Mouse (Mus musculus) intestine, embryonic 15.5 days (tissue): Measurements from ENCODE around the gene Ndufs2. TPM values are rescaled to one million over a fixed set of nuclear protein-coding genes. Genes with fewer than 3 reads are reported as not detected.

Experiments used
- ATAC-seq: fragments of 200-750 bp; cut with Nextera tagmentation; 2 replicates; pipeline ENCODE4 v1.8.0; 2017; ENCODE audit warnings: moderate TSS enrichment, moderate library complexity
- H3K27ac ChIP-seq: fragments of 300-500 bp; sonication (generic); 2 replicates; pipeline ENCODE4 v1.5.1; 2015; ENCODE audit warnings: mild to moderate bottlenecking, inconsistent platforms
- H3K27me3 ChIP-seq: fragments of 300-500 bp; sonication (generic); replicated peaks from 2 replicates; pipeline ENCODE4 v1.6.1; 2015; ENCODE audit warnings: inconsistent platforms
- H3K36me3 ChIP-seq: fragments of 300-500 bp; sonication (generic); 2 replicates; pipeline ENCODE4 v1.6.1; 2015; ENCODE audit warnings: inconsistent platforms
- H3K4me1 ChIP-seq: fragments of 300-500 bp; sonication (generic); replicated peaks from 2 replicates; pipeline ENCODE4 v1.6.1; 2015; ENCODE audit warnings: inconsistent platforms
- H3K4me2 ChIP-seq: fragments of 300-500 bp; sonication (generic); replicated peaks from 2 replicates; pipeline ENCODE4 v1.6.1; 2015; ENCODE audit warnings: mild to moderate bottlenecking, inconsistent platforms
- H3K4me3 ChIP-seq: fragments of 300-500 bp; sonication (generic); replicated peaks from 2 replicates; pipeline ENCODE4 v1.5.1; 2015; ENCODE audit warnings: inconsistent platforms
- H3K9ac ChIP-seq: fragments of 300-500 bp; sonication (generic); 2 replicates; pipeline ENCODE4 v1.6.1; 2015; ENCODE audit warnings: inconsistent platforms
- H3K9me3 ChIP-seq: fragments of 300-500 bp; sonication (generic); 2 replicates; pipeline ENCODE4 v1.6.1; 2016; ENCODE audit warnings: inconsistent platforms
- whole genome bisulfite sequencing: fragments of 180-500 bp; shearing (Covaris S2); methylation state at CpG from one replicate; pipeline ENCODE4 v1.1.7; 2015; 5-methylcytosine and 5-hydroxymethylcytosine counted together
- polyA plus RNA-seq: library from polyadenylated mRNA; unstranded; fragments of >200 nt; fragmentation: Nextera tagmentation; extraction: Ambion mirVana; gene quantifications from 2 replicates; pipeline ENCODE4 v1.2.1, GENCODE M21; 2015

The Ndufs2 gene
- polyA plus RNA-seq, 1 experiment from 2014 or later, result 304 TPM

GRCm38 (mm10) chr1:171262594-171263130 is 11.5 kb upstream of the Ndufs2 start:
- H3K9me3 ChIP-seq, result no peaks in the 10 kb centered on the region
- H3K27me3 ChIP-seq, result no peaks in the 10 kb centered on the region
- peak overlapping the region; percentile 88 for H3K27ac ChIP-seq
- H3K4me2 ChIP-seq, result peak overlapping the region; percentile 54
- H3K9ac ChIP-seq, result peak overlapping the region; percentile 20; the same call in 1 of the 2 replicates
- ATAC-seq, result peak; percentile 71
- 8% methylated on average over 8 of the region's 8 CpGs for WGBS
- peak overlapping the region; percentile 6 for H3K4me3 ChIP-seq
- peaks cover 11% of the 10 kb centered on the region for H3K4me1 ChIP-seq
- H3K36me3 ChIP-seq, result peaks cover 5% of the 10 kb centered on the region; the same call in 1 of the 2 replicates

- H3K4me3 ChIP-seq, result no peak overlapping the region
- no peaks in the 10 kb centered on the region for H3K27me3 ChIP-seq
- no peak overlapping the region for H3K4me2 ChIP-seq
- WGBS, result 57% methylated on average over 3 of the region's 3 CpGs
- H3K4me1 ChIP-seq, result peaks cover 11% of the 10 kb centered on the region
- peaks cover 5% of the 10 kb centered on the region; the same call in 1 of the 2 replicates for H3K36me3 ChIP-seq
- no peak for ATAC-seq
- no peak overlapping the region for H3K27ac ChIP-seq
- H3K9ac ChIP-seq, result no peak overlapping the region
- no peaks in the 10 kb centered on the region for H3K9me3 ChIP-seq
These were observed 9.1 kb upstream of the Ndufs2 start for GRCm38 (mm10) chr1:171260316-171260715.

GRCm38 (mm10) chr1:171258921-171259320 is 7.7 kb upstream of the Ndufs2 start:
- no peak for ATAC-seq

GRCm38 (mm10) chr1:171257781-171258180 is 6.6 kb upstream of the Ndufs2 start:
- Histone ChIP-seq H3K27me3 (no peaks in the 10 kb centered on the region), H3K4me2 (no peak overlapping the region), H3K27ac (no peak overlapping the region), H3K4me1 (peaks cover 9% of the 10 kb centered on the region), H3K9ac (no peak overlapping the region), H3K36me3 (peaks cover 8% of the 10 kb centered on the region; the same call in 1 of the 2 replicates), H3K9me3 (no peaks in the 10 kb centered on the region), H3K4me3 (no peak overlapping the region)
- 87% methylated on average over 9 of the region's 9 CpGs for WGBS
- ATAC-seq, result no peak

More at GRCm38 (mm10) chr1:171258921-171259320, 7.7 kb upstream of the Ndufs2 start:
- WGBS, result 79% methylated on average over 17 of the region's 17 CpGs
- Histone ChIP-seq H3K4me1 (peaks cover 11% of the 10 kb centered on the region), H3K27me3 (no peaks in the 10 kb centered on the region), H3K4me3 (no peak overlapping the region), H3K9me3 (no peaks in the 10 kb centered on the region), H3K4me2 (no peak overlapping the region), H3K36me3 (peaks cover 5% of the 10 kb centered on the region; the same call in 1 of the 2 replicates), H3K9ac (no peak overlapping the region), H3K27ac (no peak overlapping the region)

DNA sequence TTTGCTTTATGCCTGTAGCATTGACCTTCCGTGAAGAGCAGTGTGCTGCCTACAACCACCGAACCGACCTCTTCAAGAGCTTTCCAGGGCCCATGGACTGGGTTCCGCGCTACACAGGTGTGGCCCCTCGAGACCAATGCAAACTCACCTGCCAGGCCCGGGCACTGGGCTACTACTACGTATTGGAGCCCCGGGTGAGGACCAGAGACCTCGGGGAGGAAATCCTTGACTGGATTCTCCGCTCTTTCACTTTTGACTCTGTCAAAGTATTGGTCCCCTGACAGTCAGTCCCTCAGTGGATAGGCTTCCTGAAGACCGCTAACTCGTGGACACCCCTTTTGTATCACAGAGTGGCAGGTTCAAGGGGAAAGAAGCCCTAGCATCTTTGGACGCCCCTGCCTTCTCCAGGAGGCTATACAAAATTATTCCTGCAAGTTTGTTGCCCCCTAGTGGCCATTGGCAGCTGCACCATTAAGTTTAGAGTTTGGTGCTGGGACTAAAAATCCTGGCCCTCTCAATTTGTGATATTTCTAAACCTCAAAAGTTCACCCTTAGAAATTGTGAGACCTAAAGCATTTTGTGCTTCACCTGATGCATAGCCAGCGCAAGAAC is 5.9 kb upstream of the Ndufs2 start:
- 61% methylated on average over 15 of the region's 15 CpGs for WGBS
- H3K4me2 ChIP-seq, result no peak overlapping the region
- H3K4me3 ChIP-seq, result no peak overlapping the region
- H3K27ac ChIP-seq, result no peak overlapping the region
- H3K4me1 ChIP-seq, result 0 out of 2 replicates have a peak, but pooled peaks cover 8% of the 10 kb centered on the region
- ATAC-seq, result peak; percentile 24; the same call in 1 of the 2 replicates
- no peaks in the 10 kb centered on the region for H3K27me3 ChIP-seq
- no peaks in the 10 kb centered on the region for H3K9me3 ChIP-seq
- H3K36me3 ChIP-seq, result peaks cover 8% of the 10 kb centered on the region; the same call in 1 of the 2 replicates
- no peak overlapping the region for H3K9ac ChIP-seq

GRCm38 (mm10) chr1:171256095-171256818 is 5.1 kb upstream of the Ndufs2 start:
- no peak overlapping the region for H3K9ac ChIP-seq
- no peak overlapping the region for H3K4me2 ChIP-seq
- peaks cover 15% of the 10 kb centered on the region for H3K4me1 ChIP-seq
- H3K36me3 ChIP-seq, result peaks cover 8% of the 10 kb centered on the region; the same call in 1 of the 2 replicates
- H3K9me3 ChIP-seq, result no peaks in the 10 kb centered on the region
- no peak overlapping the region for H3K4me3 ChIP-seq
- H3K27ac ChIP-seq, result no peak overlapping the region
- 89% methylated on average over 24 of the region's 24 CpGs for WGBS
- ATAC-seq, result no peak
- no peaks in the 10 kb centered on the region for H3K27me3 ChIP-seq

- Histone ChIP-seq H3K4me2 (peak overlapping the region; percentile 64), H3K9ac (peak overlapping the region; percentile 39), H3K36me3 (0 out of 2 replicates have a peak, but pooled peaks cover 3% of the 10 kb centered on the region), H3K9me3 (no peaks in the 10 kb centered on the region), H3K27me3 (0 out of 2 replicates have a peak, but pooled peaks cover 4% of the 10 kb centered on the region), H3K4me1 (peaks cover 40% of the 10 kb centered on the region), H3K27ac (peak overlapping the region; percentile 83), H3K4me3 (peak overlapping the region; percentile 35; the same call in 1 of the 2 replicates)
- ATAC-seq, result no peak
- 58% methylated on average over 17 of the region's 17 CpGs for WGBS
These were observed 1.2 kb upstream of the Ndufs2 start for GRCm38 (mm10) chr1:171252415-171252814.

DNA sequence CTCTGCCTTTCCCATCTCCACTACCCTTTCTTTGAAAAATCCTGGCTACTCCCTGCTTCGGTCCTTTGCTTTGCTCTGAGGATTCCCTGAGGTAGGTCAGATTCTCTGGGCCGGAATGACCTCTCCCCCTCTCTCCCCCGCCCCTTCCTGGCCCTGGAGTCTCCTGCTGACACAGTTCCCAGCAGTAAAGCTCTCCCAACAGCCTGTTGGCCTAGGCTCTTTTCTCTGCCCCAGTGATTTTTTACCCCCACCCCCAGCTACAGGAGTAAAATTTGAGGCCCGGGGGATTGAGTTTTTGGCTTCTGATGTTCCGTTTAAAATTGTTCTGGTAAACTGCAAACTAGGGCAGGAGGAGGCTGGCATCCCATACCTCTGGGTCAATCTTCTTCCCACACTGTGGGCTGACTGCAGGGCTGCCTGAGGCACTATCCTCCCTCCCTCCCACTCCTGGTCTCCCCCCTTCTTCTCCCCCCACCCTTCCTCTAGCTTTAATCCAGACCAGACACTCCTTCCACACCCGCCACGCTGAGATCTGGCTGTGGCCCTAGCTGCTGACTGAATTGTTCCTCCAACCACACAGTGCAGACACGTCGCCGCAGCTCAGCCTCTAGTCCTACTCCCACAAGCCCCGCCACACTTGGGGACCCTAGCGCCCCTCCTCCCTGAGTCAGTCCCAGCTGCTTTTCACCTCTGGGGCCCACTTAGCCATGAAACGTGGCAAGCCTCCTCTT is 571 bp upstream of the Ndufs2 start:
- 0 out of 2 replicates have a peak, but pooled peaks cover 3% of the 10 kb centered on the region for H3K36me3 ChIP-seq
- peak overlapping the region; percentile 39 for H3K9ac ChIP-seq
- 0 out of 2 replicates have a peak, but pooled peaks cover 4% of the 10 kb centered on the region for H3K27me3 ChIP-seq
- H3K4me1 ChIP-seq, result peaks cover 41% of the 10 kb centered on the region
- WGBS, result 16% methylated on average over 13 of the region's 13 CpGs
- peak overlapping the region; percentile 64 for H3K4me2 ChIP-seq
- no peaks in the 10 kb centered on the region for H3K9me3 ChIP-seq
- H3K27ac ChIP-seq, result peak overlapping the region; percentile 83
- peak; percentile 11; the same call in 1 of the 2 replicates for ATAC-seq
- H3K4me3 ChIP-seq, result peak overlapping the region; percentile 35

- peak within 1 kb of the TSS; percentile 35 for H3K4me3 ChIP-seq
- peak within 1 kb of the TSS; percentile 83 for H3K27ac ChIP-seq
- H3K4me1 ChIP-seq, result peaks cover 50% of the 10 kb centered on the region
- H3K27me3 ChIP-seq, result 0 out of 2 replicates have a peak, but pooled peaks cover 4% of the 10 kb centered on the region
- no peak for ATAC-seq
- H3K9ac ChIP-seq, result peak within 1 kb of the TSS; percentile 39
- H3K9me3 ChIP-seq, result no peaks in the 10 kb centered on the region
- H3K36me3 ChIP-seq, result 0 out of 2 replicates have a peak, but pooled peaks cover 3% of the 10 kb centered on the region
- H3K4me2 ChIP-seq, result peak within 1 kb of the TSS; percentile 64
- WGBS, result 18% methylated on average over 5 of the region's 5 CpGs
These were observed 1.1 kb downstream of the Ndufs2 start, which contains the start of gene Adamts4 for GRCm38 (mm10) chr1:171249913-171250600. Adamts4 (plus strand) TSS chr1:171250421.

GRCm38 (mm10) chr1:171248386-171249226 is 2.6 kb downstream of the Ndufs2 start:
- Histone ChIP-seq H3K27me3 (0 out of 2 replicates have a peak, but pooled peaks cover 4% of the 10 kb centered on the region), H3K4me2 (no peak overlapping the region; the same call in none of the 2 replicates), H3K27ac (peak overlapping the region; percentile 86), H3K36me3 (0 out of 2 replicates have a peak, but pooled peaks cover 2% of the 10 kb centered on the region), H3K4me1 (peaks cover 50% of the 10 kb centered on the region), H3K9me3 (no peaks in the 10 kb centered on the region), H3K9ac (no peak overlapping the region), H3K4me3 (no peak overlapping the region)
- ATAC-seq, result no peak
- 52% methylated on average over 3 of the region's 3 CpGs for WGBS
